Mouse (Mus musculus) embryonic facial prominence, embryonic 15.5 days (tissue): ENCODE data around the gene Gm5460. TPM values are rescaled to one million over a fixed set of nuclear protein-coding genes. Genes with fewer than 3 reads are reported as not detected.

Experiments
- polyA plus RNA-seq: library from polyadenylated mRNA; unstranded; fragments of >200 nt; fragmentation: Nextera tagmentation; extraction: Ambion mirVana; gene quantifications from 2 replicates; pipeline ENCODE4 v1.2.1, GENCODE M21; 2015

Gm5460 gene
- polyA plus RNA-seq, 1 experiment from 2014 or later, result not detected

Other genes with a start within 250 kb of the Gm5460 start
- gene Gdf10, start 93.2 kb upstream of the Gm5460 start, polyA plus RNA-seq, result 32.1 and 37.0 TPM in 2 replicates
- not detected in 2 replicates for gene Gdf2, start 75.7 kb upstream of the Gm5460 start, polyA plus RNA-seq
- 0.04 TPM in 1 of 2 replicates, not detected in the other for gene Rbp3, start 62.8 kb upstream of the Gm5460 start, polyA plus RNA-seq
- 0.32 and 0.33 TPM in 2 replicates for gene Zfp488, start 38.0 kb upstream of the Gm5460 start, polyA plus RNA-seq
- gene Gm30083, start 1.6 kb upstream of the Gm5460 start, polyA plus RNA-seq, result not detected in 2 replicates
- not detected in 2 replicates for gene Antxrl, start 35.9 kb downstream of the Gm5460 start, polyA plus RNA-seq
- 80.4 and 86.4 TPM in 2 replicates for gene Anxa8, start 69.2 kb downstream of the Gm5460 start, polyA plus RNA-seq
- 0.41 TPM in 1 of 2 replicates, not detected in the other for gene A630023A22Rik, start 86.0 kb downstream of the Gm5460 start, polyA plus RNA-seq
- gene Npy4r, start 135.7 kb downstream of the Gm5460 start, polyA plus RNA-seq, result 0.22 and 0.35 TPM in 2 replicates
- gene Gprin2, start 184.9 kb downstream of the Gm5460 start, polyA plus RNA-seq, result 1.8 and 2.0 TPM in 2 replicates
- gene Syt15, start 202.8 kb downstream of the Gm5460 start, polyA plus RNA-seq, result 1.2 TPM in 2 replicates